In the genomic region with DNA sequence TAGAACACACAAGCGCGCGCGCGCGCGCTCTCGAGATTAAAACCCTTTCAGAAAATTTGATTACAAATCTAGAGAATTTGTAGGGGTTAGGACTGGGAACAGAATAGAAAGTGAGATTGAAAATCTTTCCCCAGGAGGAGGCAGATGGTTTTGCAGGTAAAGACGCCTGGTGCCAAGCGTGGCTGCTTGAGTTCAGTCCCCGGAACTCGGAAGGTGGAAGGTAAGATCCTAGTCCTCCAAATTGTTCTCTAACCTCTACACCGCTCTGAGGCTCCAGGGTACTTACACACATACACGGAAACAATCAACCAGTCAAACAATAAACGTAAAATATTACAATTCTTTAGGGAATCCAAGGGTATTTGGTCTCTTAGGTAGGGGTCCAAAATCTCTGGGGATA, we compare ENCODE assay signal across 9 mouse cellular contexts. TPM values are rescaled to one million over a fixed set of nuclear protein-coding genes. Genes with fewer than 3 reads are reported as not detected.
A peak's percentile ranks its signal among the peaks of the same experiment; 100 is the strongest.
DNase-seq lines count a peak whose midpoint lies in the region; ATAC-seq lines count a peak whose summit lies in the region.
"Had no signal": no experiment of that assay in that cellular context is flagged by ENCODE, and none has a peak within 500 bp of the region (broad histone marks: within the 10 kb centered on the region; RNA-seq: fewer than 3 reads in every experiment).

No protein-coding gene starts in this region.

- DNase-seq in heart, postnatal 36 days = no peak
- peak; percentile 20 for DNase-seq in embryonic facial prominence, embryonic 10.5 days (ENCODE audit: low spot score)
- no peak for DNase-seq in hindbrain, embryonic 14.5 days (ENCODE audit: low spot score)
- peak; percentile 91 for DNase-seq in midbrain, embryonic 11.5 days (ENCODE audit: low spot score, missing footprints)
- no peak for DNase-seq in layer of hippocampus, adult 11-12 months (ENCODE audit: low spot score)
- no peak for DNase-seq in adrenal gland, postnatal 36 days
- DNase-seq in left cerebral cortex, postnatal 25 days (ENCODE audit: low spot score in 2 of 2) = no peak

- no peak overlapping the region for H3K9ac ChIP-seq in heart, embryonic 15.5 days
- no peak overlapping the region for H3K9ac ChIP-seq in hindbrain, embryonic 14.5 days
- H3K9ac ChIP-seq in midbrain, embryonic 11.5 days (ENCODE audit: low read length) = no peak overlapping the region

- H3K9me3 ChIP-seq in heart, embryonic 15.5 days (replicated peaks) = no peaks in the 10 kb centered on the region
- no peaks in the 10 kb centered on the region for H3K9me3 ChIP-seq in embryonic facial prominence, embryonic 10.5 days
- H3K9me3 ChIP-seq in hindbrain, embryonic 14.5 days (ENCODE audit: control insufficient read depth, low read length) = no peaks in the 10 kb centered on the region
- H3K9me3 ChIP-seq in midbrain, embryonic 11.5 days (ENCODE audit: control insufficient read depth, low read length) = no peaks in the 10 kb centered on the region

- H3K27ac ChIP-seq in heart, embryonic 15.5 days = no peak overlapping the region
- H3K27ac ChIP-seq in embryonic facial prominence, embryonic 10.5 days (replicated peaks) = no peak overlapping the region
- no peak overlapping the region for H3K27ac ChIP-seq in hindbrain, embryonic 14.5 days
- no peak overlapping the region for H3K27ac ChIP-seq in midbrain, embryonic 11.5 days (ENCODE audit: low read depth, low read length)

- no peaks in the 10 kb centered on the region for H3K36me3 ChIP-seq in heart, embryonic 15.5 days
- H3K36me3 ChIP-seq in embryonic facial prominence, embryonic 10.5 days (replicated peaks) = no peaks in the 10 kb centered on the region
- no peaks in the 10 kb centered on the region for H3K36me3 ChIP-seq in hindbrain, embryonic 14.5 days (replicated peaks; ENCODE audit: control insufficient read depth, insufficient read depth)
- no peaks in the 10 kb centered on the region for H3K36me3 ChIP-seq in midbrain, embryonic 11.5 days (ENCODE audit: control insufficient read depth, insufficient read depth, low read length)

- intact Hi-C loops in heart, postnatal 36 days (cut with DNase I) = no loop called here
- intact Hi-C loops in left cerebral cortex, postnatal 25 days (cut with DNase I) = no loop called here

- 3% methylated on average over 15 of the region's 15 CpGs for WGBS in heart, embryonic 15.5 days
- 2% methylated on average over 15 of the region's 15 CpGs for WGBS in embryonic facial prominence, embryonic 10.5 days
- 2% methylated on average over 15 of the region's 15 CpGs for WGBS in hindbrain, embryonic 14.5 days
- whole genome bisulfite sequencing in midbrain, embryonic 11.5 days = 3% methylated on average over 15 of the region's 15 CpGs

- peaks cover 66% of the 10 kb centered on the region for H3K27me3 ChIP-seq in heart, embryonic 15.5 days
- H3K27me3 ChIP-seq in embryonic facial prominence, embryonic 10.5 days (replicated peaks; ENCODE audit: low read depth, poor library complexity, severe bottlenecking) = peaks cover 70% of the 10 kb centered on the region
- H3K27me3 ChIP-seq in hindbrain, embryonic 14.5 days (ENCODE audit: control insufficient read depth, insufficient read depth, low read length) = peaks cover 37% of the 10 kb centered on the region
- peaks cover 18% of the 10 kb centered on the region for H3K27me3 ChIP-seq in midbrain, embryonic 11.5 days (ENCODE audit: control insufficient read depth, insufficient read depth, low read length)

- peak overlapping the region; percentile 51 for H3K4me3 ChIP-seq in heart, embryonic 15.5 days
- peak overlapping the region; percentile 63 for H3K4me3 ChIP-seq in embryonic facial prominence, embryonic 10.5 days
- peak overlapping the region; percentile 35; the same call in 1 of the 2 replicates for H3K4me3 ChIP-seq in hindbrain, embryonic 14.5 days (replicated peaks; ENCODE audit: low read length)
- peak overlapping the region; percentile 40 for H3K4me3 ChIP-seq in midbrain, embryonic 11.5 days (ENCODE audit: low read depth, low read length)

- ATAC-seq in heart, embryonic 15.5 days (replicated peaks; ENCODE audit: insufficient number of reproducible peaks, insufficient read depth, low FRiP score, low read depth) = no peak
- ATAC-seq in hindbrain, embryonic 14.5 days (ENCODE audit: low FRiP score) = no peak
- ATAC-seq in midbrain, embryonic 11.5 days (ENCODE audit: low FRiP score) = no peak

- H3K4me1 ChIP-seq in heart, embryonic 15.5 days (replicated peaks) = peaks cover 16% of the 10 kb centered on the region
- peaks cover 17% of the 10 kb centered on the region for H3K4me1 ChIP-seq in embryonic facial prominence, embryonic 10.5 days
- peaks cover 5% of the 10 kb centered on the region for H3K4me1 ChIP-seq in hindbrain, embryonic 14.5 days (replicated peaks; ENCODE audit: control insufficient read depth, insufficient read depth, low read length)
- H3K4me1 ChIP-seq in midbrain, embryonic 11.5 days (ENCODE audit: control insufficient read depth, insufficient read depth, low read length) = peaks cover 10% of the 10 kb centered on the region

- H3K4me2 ChIP-seq in heart, embryonic 15.5 days = peak overlapping the region; percentile 86
- peak overlapping the region; percentile 58 for H3K4me2 ChIP-seq in hindbrain, embryonic 14.5 days (replicated peaks)
- H3K4me2 ChIP-seq in midbrain, embryonic 11.5 days = peak overlapping the region; percentile 86

RNA-seq across cellular contexts. Expression of a gene that starts 0.5 kb away (rescaled TPM):
- 1.9 and 3.9 TPM in 2 replicates for polyA plus RNA-seq in heart, embryonic 15.5 days (2015; fragmentation: Nextera tagmentation; extraction: Ambion mirVana)
- total RNA-seq in heart, postnatal 36 days (2021) = 1 to 10 TPM; 1.7 to 1.9 TPM
- polyA plus RNA-seq in embryonic facial prominence, embryonic 10.5 days (2016; fragmentation: Nextera tagmentation; extraction: Ambion mirVana) = 1.3 and 1.4 TPM in 2 replicates
- polyA plus RNA-seq in hindbrain, embryonic 14.5 days (2014; fragmentation: Nextera tagmentation; extraction: Ambion mirVana) = 2.2 and 3.2 TPM in 2 replicates
- 2.4 and 2.5 TPM in 2 replicates for polyA plus RNA-seq in midbrain, embryonic 11.5 days (2014; fragmentation: Nextera tagmentation; extraction: Ambion mirVana)
- 1 to 10 TPM; 2.7 to 2.9 TPM for total RNA-seq in adrenal gland, postnatal 36 days (2021)
- 1 to 10 TPM; 2.1 to 2.5 TPM for total RNA-seq in left cerebral cortex, postnatal 25 days (2021)

RNA-seq across cellular contexts. Expression of a gene that starts 42.0 kb away (rescaled TPM):
- 4.6 and 5.4 TPM in 2 replicates for polyA plus RNA-seq in heart, embryonic 15.5 days (2015; fragmentation: Nextera tagmentation; extraction: Ambion mirVana)
- 10 to 100 TPM; 16.0 to 23.1 TPM for total RNA-seq in heart, postnatal 36 days (2021)
- 1.2 TPM in 2 replicates for polyA plus RNA-seq in embryonic facial prominence, embryonic 10.5 days (2016; fragmentation: Nextera tagmentation; extraction: Ambion mirVana)
- 1.7 and 2.4 TPM in 2 replicates for polyA plus RNA-seq in hindbrain, embryonic 14.5 days (2014; fragmentation: Nextera tagmentation; extraction: Ambion mirVana)
- 1.2 and 2.1 TPM in 2 replicates for polyA plus RNA-seq in midbrain, embryonic 11.5 days (2014; fragmentation: Nextera tagmentation; extraction: Ambion mirVana)
- 10 to 100 TPM; 10.2 to 11.0 TPM for total RNA-seq in adrenal gland, postnatal 36 days (2021)
- 1 to 10 TPM; 4.9 to 5.5 TPM for total RNA-seq in left cerebral cortex, postnatal 25 days (2021)
- total RNA-seq: neutrophil, adult 5-6 weeks had no signal

RNA-seq across cellular contexts. Expression of a gene that starts 53.3 kb away (rescaled TPM):
- polyA plus RNA-seq in heart, embryonic 15.5 days (2015; fragmentation: Nextera tagmentation; extraction: Ambion mirVana) = 54.6 and 62.4 TPM in 2 replicates
- 10 to 100 TPM; 48.6 to 52.9 TPM for total RNA-seq in heart, postnatal 36 days (2021)
- 68.2 and 73.0 TPM in 2 replicates for polyA plus RNA-seq in embryonic facial prominence, embryonic 10.5 days (2016; fragmentation: Nextera tagmentation; extraction: Ambion mirVana)
- 84.0 and 84.3 TPM in 2 replicates for polyA plus RNA-seq in hindbrain, embryonic 14.5 days (2014; fragmentation: Nextera tagmentation; extraction: Ambion mirVana)
- 80.9 and 85.9 TPM in 2 replicates for polyA plus RNA-seq in midbrain, embryonic 11.5 days (2014; fragmentation: Nextera tagmentation; extraction: Ambion mirVana)
- total RNA-seq in adrenal gland, postnatal 36 days (2021) = 100 to 1,000 TPM; 103 to 118 TPM
- total RNA-seq in left cerebral cortex, postnatal 25 days (2021) = 100 to 1,000 TPM; 116 TPM

Comparison
In these comparisons a context has a peak if more than half of its experiments do, and no peak if none do; other contexts are left out.
1. DNase-seq: peak in embryonic facial prominence, embryonic 10.5 days (single experiment) and midbrain, embryonic 11.5 days (single experiment); none in heart, postnatal 36 days (0 of 2), hindbrain, embryonic 14.5 days (single experiment), layer of hippocampus, adult 11-12 months (single experiment), adrenal gland, postnatal 36 days (0 of 2) and left cerebral cortex, postnatal 25 days (0 of 2).
2. Peak in every context shown above with its lines, with median percentiles within 50 percentile points of each other: H3K4me2 ChIP-seq and H3K4me3 ChIP-seq.